24 mouse cellular contexts compared by ENCODE assay signal in the genomic region with DNA sequence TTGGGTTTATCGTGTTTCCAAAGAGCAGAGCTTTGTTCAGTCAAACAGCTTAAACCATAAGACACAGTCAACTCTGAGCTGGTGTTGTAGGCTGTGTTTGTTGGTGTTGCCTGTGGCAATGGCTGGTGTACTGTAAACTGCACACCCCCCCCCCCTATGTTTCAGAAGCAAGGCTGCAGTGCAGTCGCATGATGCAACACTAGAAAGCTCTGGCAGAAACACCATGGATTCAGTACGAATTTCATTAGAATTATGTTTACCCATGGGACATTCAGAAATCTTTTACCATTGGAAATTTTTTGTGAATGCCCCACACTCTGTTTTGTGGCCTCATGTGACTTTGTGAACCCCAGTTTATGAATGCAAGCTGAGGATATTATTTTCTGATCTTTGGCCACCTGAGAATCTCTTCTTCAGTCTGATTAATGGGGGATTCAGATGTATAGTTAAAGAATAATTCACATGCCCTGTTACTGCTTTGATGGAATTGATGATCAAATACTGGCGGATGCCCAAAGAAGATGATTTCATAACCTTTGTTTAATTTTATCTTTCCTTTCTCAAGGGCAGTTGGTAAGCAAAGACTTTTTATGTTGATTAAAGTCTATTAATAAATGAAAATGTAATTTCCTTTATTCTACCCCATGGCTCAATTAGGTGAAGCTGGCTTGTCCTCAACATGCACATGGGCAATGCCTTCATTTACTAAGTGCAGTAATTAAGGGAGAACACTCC.
DNase-seq lines count a peak whose midpoint lies in the region; TF ChIP-seq lines count a peak whose summit lies in the region.
"Had no signal": no experiment of that assay in that cellular context is flagged by ENCODE, and none has a peak within 500 bp of the region (broad histone marks: within the 10 kb centered on the region; RNA-seq: fewer than 3 reads in every experiment).

No protein-coding gene starts in this region.

- no peaks in the 10 kb centered on the region; the same call in 1 of the 2 replicates for H3K79me2 ChIP-seq in liver, adult 2 months (ENCODE audit: control insufficient read depth, insufficient read depth, low read length)
- H3K79me2 ChIP-seq in myocyte (ENCODE audit: control insufficient read depth, insufficient read depth): no peaks in the 10 kb centered on the region

- DNase-seq in liver, adult 2 months (ENCODE audit: extremely low read depth, low read depth, low spot score): peak; percentile 79
- DNase-seq in liver: no peak
- peak; percentile 69 for DNase-seq in NIH3T3 (ENCODE audit: low read depth)
- DNase-seq in forebrain, embryonic 10.5 days (ENCODE audit: extremely low spot score, low spot score): no peak
- no peak for DNase-seq in ovary, postnatal 36 days (ENCODE audit: low spot score)
- DNase-seq: adrenal gland, postnatal 14 days; cerebellum, adult 11 months; cerebellum, adult 2 months; cerebellum, adult 9-11 months; cerebellum, postnatal 25 days; gastrocnemius, postnatal 10 days; gastrocnemius, postnatal 36 days; heart, adult 2 months; heart, postnatal 14 days; kidney, adult 11 months had no signal

- no peaks in the 10 kb centered on the region for H3K9me3 ChIP-seq in forebrain, embryonic 10.5 days
- H3K9me3 ChIP-seq: embryonic facial prominence, embryonic 12.5 days; embryonic facial prominence, embryonic 15.5 days; forebrain, embryonic 13.5 days; heart, embryonic 10.5 days; heart, embryonic 13.5 days; hindbrain, embryonic 12.5 days; hindbrain, embryonic 15.5 days had no signal

- H3K4me2 ChIP-seq in myocyte (ENCODE audit: low read depth): no peak overlapping the region
- H3K4me2 ChIP-seq: embryonic facial prominence, embryonic 12.5 days; embryonic facial prominence, embryonic 15.5 days; forebrain, embryonic 13.5 days; heart, embryonic 13.5 days; hindbrain, embryonic 12.5 days; hindbrain, embryonic 15.5 days had no signal

- no peaks in the 10 kb centered on the region for H3K27me3 ChIP-seq in liver, adult 2 months (ENCODE audit: control insufficient read depth, insufficient read depth, low read length)
- H3K27me3 ChIP-seq in myocyte (ENCODE audit: control insufficient read depth, insufficient read depth, insufficient read length): no peaks in the 10 kb centered on the region
- H3K27me3 ChIP-seq in forebrain, embryonic 10.5 days (ENCODE audit: poor library complexity, severe bottlenecking): no peaks in the 10 kb centered on the region
- H3K27me3 ChIP-seq: embryonic facial prominence, embryonic 12.5 days; embryonic facial prominence, embryonic 15.5 days; forebrain, embryonic 13.5 days; heart, embryonic 13.5 days; hindbrain, embryonic 12.5 days; hindbrain, embryonic 15.5 days had no signal

- no peak overlapping the region for H3K27ac ChIP-seq in liver, adult 2 months (replicated peaks; ENCODE audit: insufficient read depth, low read depth, low read length)
- no peak overlapping the region for H3K27ac ChIP-seq in forebrain, embryonic 10.5 days
- H3K27ac ChIP-seq: embryonic facial prominence, embryonic 12.5 days; embryonic facial prominence, embryonic 15.5 days; forebrain, embryonic 13.5 days; heart, adult 2 months; heart, embryonic 10.5 days; heart, embryonic 13.5 days; hindbrain, embryonic 12.5 days; hindbrain, embryonic 15.5 days had no signal

- H3K9ac ChIP-seq in liver, adult 2 months (ENCODE audit: low read depth, low read length): no peak overlapping the region
- H3K9ac ChIP-seq: embryonic facial prominence, embryonic 12.5 days; embryonic facial prominence, embryonic 15.5 days; forebrain, embryonic 13.5 days; heart, embryonic 13.5 days; hindbrain, embryonic 12.5 days; hindbrain, embryonic 15.5 days had no signal

- no peak for TF ChIP-seq POLR2A in liver, adult 2 months (IDR thresholded peaks at IDR 0.05; ENCODE audit: extremely low read depth, insufficient read depth, low read length)
- TF ChIP-seq POLR2A in myocyte (IDR thresholded peaks at IDR 0.05; ENCODE audit: insufficient read length, low read depth): no peak

- H3K4me3 ChIP-seq in liver, adult 2 months (ENCODE audit: insufficient read depth, low read depth, low read length): no peak overlapping the region
- H3K4me3 ChIP-seq in myocyte: no peak overlapping the region
- no peak overlapping the region for H3K4me3 ChIP-seq in forebrain, embryonic 10.5 days
- H3K4me3 ChIP-seq: embryonic facial prominence, embryonic 12.5 days; embryonic facial prominence, embryonic 15.5 days; erythroblast, embryonic 14.5 days; forebrain, embryonic 13.5 days; heart, adult 2 months; heart, embryonic 10.5 days; heart, embryonic 13.5 days; hindbrain, embryonic 12.5 days; hindbrain, embryonic 15.5 days had no signal

- WGBS in liver, adult 2 months: 28% methylated on average over 4 of the region's 4 CpGs
- 91% methylated on average over 4 of the region's 4 CpGs for WGBS in forebrain, embryonic 10.5 days

- no peaks in the 10 kb centered on the region for H3K36me3 ChIP-seq in liver, adult 2 months (ENCODE audit: control insufficient read depth, insufficient read depth, low read length)
- H3K36me3 ChIP-seq in myocyte (ENCODE audit: control insufficient read depth, insufficient read depth): no peaks in the 10 kb centered on the region
- no peaks in the 10 kb centered on the region for H3K36me3 ChIP-seq in forebrain, embryonic 10.5 days (replicated peaks)
- H3K36me3 ChIP-seq: embryonic facial prominence, embryonic 12.5 days; embryonic facial prominence, embryonic 15.5 days; heart, embryonic 10.5 days; heart, embryonic 13.5 days; hindbrain, embryonic 12.5 days; hindbrain, embryonic 15.5 days had no signal

- no peak overlapping the region for H3ac ChIP-seq in myocyte (ENCODE audit: control insufficient read depth, insufficient read length)

- peaks cover 13% of the 10 kb centered on the region for H3K4me1 ChIP-seq in liver, adult 2 months (ENCODE audit: control insufficient read depth, insufficient read depth, low read length)
- no peaks in the 10 kb centered on the region for H3K4me1 ChIP-seq in forebrain, embryonic 10.5 days
- H3K4me1 ChIP-seq: embryonic facial prominence, embryonic 12.5 days; embryonic facial prominence, embryonic 15.5 days; forebrain, embryonic 13.5 days; hindbrain, embryonic 12.5 days; hindbrain, embryonic 15.5 days had no signal

- TF ChIP-seq CTCF in liver, adult 2 months (IDR thresholded peaks at IDR 0.05; ENCODE audit: low read depth, low read length): no peak

TF ChIP-seq in myocyte, 11 proteins besides CTCF, POLR2A, EP300 and RAD21:
- TF ChIP-seq CEBPB (IDR thresholded peaks at IDR 0.05; ENCODE audit: insufficient read depth, poor library complexity, severe bottlenecking) (peak; percentile 60; the same call in 1 of the 2 replicates), REST (IDR thresholded peaks at IDR 0.05; ENCODE audit: insufficient read depth, insufficient read length) (no peak), SRF (IDR thresholded peaks at IDR 0.05; ENCODE audit: control insufficient read depth, insufficient read length, low read depth) (no peak), MAX (IDR thresholded peaks at IDR 0.05; ENCODE audit: low read depth) (no peak)

Comparison
In these comparisons a context has a peak if more than half of its experiments do, and no peak if none do; other contexts are left out.
1. DNase-seq: peak in liver, adult 2 months (single experiment) and NIH3T3 (single experiment); none in liver (single experiment), forebrain, embryonic 10.5 days (single experiment) and ovary, postnatal 36 days (single experiment).